Mouse (Mus musculus) forebrain, embryonic 16.5 days (tissue): Measurements from ENCODE around the gene Ttc33. TPM values are rescaled to one million over a fixed set of nuclear protein-coding genes. Genes with fewer than 3 reads are reported as not detected.

ENCODE experiments used
- ATAC-seq: fragments of 200-750 bp; cut with Nextera tagmentation; 2 replicates; pipeline ENCODE4 v1.8.0; 2017; ENCODE audit warnings: mild to moderate bottlenecking, moderate library complexity
- H3K27ac ChIP-seq: fragments of 300-500 bp; sonication (generic); 2 replicates; pipeline ENCODE4 v1.5.1; 2014; ENCODE audit warnings: low read length, control low read depth
- H3K27me3 ChIP-seq: fragments of 300-500 bp; sonication (generic); replicated peaks from 2 replicates; pipeline ENCODE4 v1.6.1; 2014; ENCODE audit warnings: low read length; ENCODE audit not compliant: control insufficient read depth, insufficient read depth
- H3K36me3 ChIP-seq: fragments of 300-500 bp; sonication (generic); 2 replicates; pipeline ENCODE4 v1.6.1; 2014; ENCODE audit not compliant: control insufficient read depth, insufficient read depth
- H3K4me1 ChIP-seq: fragments of 300-500 bp; sonication (generic); replicated peaks from 2 replicates; pipeline ENCODE4 v1.6.1; 2014; ENCODE audit warnings: low read length; ENCODE audit not compliant: control insufficient read depth, insufficient read depth
- H3K4me2 ChIP-seq: fragments of 300-500 bp; sonication (generic); 2 replicates; pipeline ENCODE4 v1.6.1; 2014; ENCODE audit warnings: mild to moderate bottlenecking, low read length, control low read depth
- H3K4me3 ChIP-seq: fragments of 300-500 bp; sonication (generic); replicated peaks from 2 replicates; pipeline ENCODE4 v1.5.1; 2014; ENCODE audit warnings: mild to moderate bottlenecking, low read length, control low read depth
- H3K9ac ChIP-seq: fragments of 300-500 bp; sonication (generic); replicated peaks from 2 replicates; pipeline ENCODE4 v1.6.1; 2014; ENCODE audit warnings: low read depth, low read length, control low read depth
- H3K9me3 ChIP-seq: fragments of 300-500 bp; sonication (generic); 2 replicates; pipeline ENCODE4 v1.6.1; 2016; ENCODE audit warnings: low read length; ENCODE audit not compliant: control insufficient read depth
- WGBS: fragments of 180-500 bp; shearing (Covaris S2); extraction: QIAGEN DNeasy Blood & Tissue Kit; methylation state at CpG from one replicate; pipeline ENCODE4 v1.1.7; 2014; 5-methylcytosine and 5-hydroxymethylcytosine counted together
- polyA plus RNA-seq: library from polyadenylated mRNA; unstranded; fragments of >200 nt; fragmentation: Nextera tagmentation; extraction: Ambion mirVana; gene quantifications from 2 replicates; pipeline ENCODE4 v1.2.1, GENCODE M21; 2015

The Ttc33 gene
- polyA plus RNA-seq, 1 experiment from 2014 or later: 64.6 TPM

- H3K4me2 ChIP-seq: peak overlapping the region; percentile 76
- H3K27ac ChIP-seq: no peak overlapping the region
- no peaks in the 10 kb centered on the region for H3K9me3 ChIP-seq
- peaks cover 29% of the 10 kb centered on the region for H3K4me1 ChIP-seq
- no peak for ATAC-seq
- H3K4me3 ChIP-seq: peak overlapping the region; percentile 59
- H3K27me3 ChIP-seq: peaks cover 37% of the 10 kb centered on the region
- H3K36me3 ChIP-seq: no peaks in the 10 kb centered on the region
- no peak overlapping the region for H3K9ac ChIP-seq
- 7% methylated on average over 40 of the region's 40 CpGs for WGBS
These were observed 58.0 kb downstream of the Ttc33 start for GRCm38 (mm10) chr15:5243036-5243958.

GRCm38 (mm10) chr15:5243959-5244905 is 58.9 kb downstream of the Ttc33 start, which contains the start of gene Ptger4:
Gene Ptger4 (minus strand): TSS chr15:5244187.
- Histone ChIP-seq H3K27me3 (peaks cover 37% of the 10 kb centered on the region), H3K4me2 (peak within 1 kb of the TSS; percentile 76), H3K4me3 (peak within 1 kb of the TSS; percentile 59), H3K9me3 (no peaks in the 10 kb centered on the region), H3K27ac (no peak within 1 kb of the TSS), H3K9ac (peak within 1 kb of the TSS; percentile 39; the same call in 1 of the 2 replicates), H3K36me3 (no peaks in the 10 kb centered on the region), H3K4me1 (peaks cover 29% of the 10 kb centered on the region)
- ATAC-seq: peak; percentile 96
- WGBS: 1% methylated on average over 61 of the region's 61 CpGs

- peaks cover 3% of the 10 kb centered on the region for H3K27me3 ChIP-seq
- no peaks in the 10 kb centered on the region for H3K36me3 ChIP-seq
- no peak overlapping the region for H3K4me2 ChIP-seq
- H3K9ac ChIP-seq: no peak overlapping the region
- H3K27ac ChIP-seq: no peak overlapping the region
- 89% methylated on average over 4 of the region's 4 CpGs for WGBS
- H3K9me3 ChIP-seq: no peaks in the 10 kb centered on the region
- H3K4me1 ChIP-seq: no peaks in the 10 kb centered on the region
- no peak overlapping the region for H3K4me3 ChIP-seq
- ATAC-seq: no peak
These were observed 64.9 kb downstream of the Ttc33 start for GRCm38 (mm10) chr15:5250182-5250581.

DNA sequence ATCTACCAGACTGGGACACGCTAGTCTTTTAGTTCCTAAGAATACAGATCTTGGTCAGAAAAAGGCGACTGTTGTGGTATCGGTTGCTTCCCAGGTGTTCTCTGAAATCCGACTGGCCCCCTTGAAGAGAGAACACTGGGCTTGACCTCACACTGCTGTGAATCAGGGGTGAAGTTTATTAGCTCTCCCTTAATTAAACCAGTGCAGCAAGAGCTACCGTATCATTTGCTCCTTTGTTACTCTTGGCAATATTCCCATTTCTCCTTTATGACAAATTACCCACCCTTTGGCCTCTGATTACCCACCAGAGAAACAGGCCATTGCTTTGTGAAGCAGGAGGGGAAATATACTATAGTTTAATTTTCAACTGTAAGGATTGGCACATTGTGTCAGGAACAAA is 74.9 kb downstream of the Ttc33 start:
- Histone ChIP-seq H3K4me1 (peaks cover 5% of the 10 kb centered on the region), H3K36me3 (no peaks in the 10 kb centered on the region), H3K4me2 (no peak overlapping the region), H3K27me3 (no peaks in the 10 kb centered on the region), H3K4me3 (no peak overlapping the region), H3K9me3 (no peaks in the 10 kb centered on the region), H3K9ac (no peak overlapping the region), H3K27ac (no peak overlapping the region)
- peak; percentile 56; the same call in 1 of the 2 replicates for ATAC-seq
- 20% methylated on average over 5 of the region's 5 CpGs for WGBS

- no peak overlapping the region for H3K9ac ChIP-seq
- no peaks in the 10 kb centered on the region for H3K36me3 ChIP-seq
- H3K4me3 ChIP-seq: no peak overlapping the region
- no peaks in the 10 kb centered on the region for H3K27me3 ChIP-seq
- WGBS: 81% methylated on average over 3 of the region's 3 CpGs
- peaks cover 5% of the 10 kb centered on the region for H3K4me1 ChIP-seq
- no peak overlapping the region for H3K4me2 ChIP-seq
- no peaks in the 10 kb centered on the region for H3K9me3 ChIP-seq
- H3K27ac ChIP-seq: no peak overlapping the region
- no peak for ATAC-seq
These were observed 75.7 kb downstream of the Ttc33 start for GRCm38 (mm10) chr15:5261004-5261403.

GRCm38 (mm10) chr15:5262095-5262667 is 76.9 kb downstream of the Ttc33 start:
- WGBS: 86% methylated on average over 13 of the region's 13 CpGs
- no peak overlapping the region for H3K4me2 ChIP-seq
- H3K27ac ChIP-seq: no peak overlapping the region
- H3K27me3 ChIP-seq: no peaks in the 10 kb centered on the region
- no peak overlapping the region for H3K9ac ChIP-seq
- no peaks in the 10 kb centered on the region for H3K36me3 ChIP-seq
- H3K4me3 ChIP-seq: no peak overlapping the region
- no peaks in the 10 kb centered on the region for H3K9me3 ChIP-seq
- peaks cover 5% of the 10 kb centered on the region for H3K4me1 ChIP-seq
- no peak; the same call in 1 of the 2 replicates for ATAC-seq

GRCm38 (mm10) chr15:5262874-5263504 is 77.7 kb downstream of the Ttc33 start:
- H3K27me3 ChIP-seq: no peaks in the 10 kb centered on the region
- H3K9me3 ChIP-seq: no peaks in the 10 kb centered on the region
- H3K9ac ChIP-seq: no peak overlapping the region
- ATAC-seq: peak; percentile 39
- WGBS: 62% methylated on average over 10 of the region's 10 CpGs
- H3K4me2 ChIP-seq: no peak overlapping the region
- peaks cover 5% of the 10 kb centered on the region for H3K4me1 ChIP-seq
- no peak overlapping the region for H3K27ac ChIP-seq
- no peak overlapping the region for H3K4me3 ChIP-seq
- no peaks in the 10 kb centered on the region for H3K36me3 ChIP-seq

DNA sequence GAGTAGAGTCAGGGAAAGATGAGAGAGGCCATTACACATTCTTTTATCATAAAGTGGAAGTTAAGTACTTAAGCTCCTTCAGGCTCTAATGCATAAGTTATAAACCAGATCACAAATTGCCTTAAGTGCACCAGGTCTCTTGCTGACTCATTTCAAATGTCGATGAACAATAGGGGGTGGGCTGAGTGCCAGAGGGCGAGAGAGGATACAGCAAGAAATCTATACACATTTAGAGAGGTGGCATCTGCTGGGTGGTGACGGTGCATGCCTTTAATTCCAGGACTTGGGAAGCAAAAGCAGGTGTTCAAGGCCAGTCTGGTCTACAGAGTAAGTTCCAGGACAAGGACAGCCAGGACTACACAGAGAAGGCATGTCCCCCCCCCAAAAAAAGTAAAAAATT is 80.8 kb downstream of the Ttc33 start:
- H3K4me2 ChIP-seq: no peak overlapping the region
- WGBS: 76% methylated on average over 3 of the region's 3 CpGs
- no peaks in the 10 kb centered on the region for H3K9me3 ChIP-seq
- no peak overlapping the region for H3K27ac ChIP-seq
- H3K4me3 ChIP-seq: no peak overlapping the region
- 0 out of 2 replicates have a peak, but pooled peaks have one; percentile 28 for ATAC-seq
- no peaks in the 10 kb centered on the region for H3K27me3 ChIP-seq
- no peak overlapping the region for H3K9ac ChIP-seq
- H3K4me1 ChIP-seq: no peaks in the 10 kb centered on the region; the same call in 1 of the 2 replicates
- no peaks in the 10 kb centered on the region for H3K36me3 ChIP-seq
